Mouse (Mus musculus) lung, embryonic 15.5 days (tissue): ENCODE measurements around the gene Teddm2. TPM values are rescaled to one million over a fixed set of nuclear protein-coding genes. Genes with fewer than 3 reads are reported as not detected.
A peak's percentile ranks its signal among the peaks of the same experiment; 100 is the strongest.

Experiments used
- ATAC-seq: fragments of 200-750 bp; cut with Nextera tagmentation; 2 replicates; pipeline ENCODE4 v1.8.0; 2017; ENCODE audit warnings: moderate number of reproducible peaks, borderline replicate concordance; ENCODE audit not compliant: low FRiP score, low TSS enrichment; ENCODE audit errors: extremely low read depth
- H3K27ac ChIP-seq: fragments of 300-500 bp; sonication (generic); 2 replicates; pipeline ENCODE4 v1.5.1; 2015; ENCODE audit warnings: moderate library complexity, mild to moderate bottlenecking, inconsistent platforms
- H3K27me3 ChIP-seq: fragments of 300-500 bp; sonication (generic); 2 replicates; pipeline ENCODE4 v1.6.1; 2015; ENCODE audit warnings: inconsistent platforms
- H3K36me3 ChIP-seq: fragments of 300-500 bp; sonication (generic); 2 replicates; pipeline ENCODE4 v1.6.1; 2015; ENCODE audit warnings: inconsistent platforms
- H3K4me1 ChIP-seq: fragments of 300-500 bp; sonication (generic); 2 replicates; pipeline ENCODE4 v1.6.1; 2015; ENCODE audit warnings: inconsistent platforms
- H3K4me2 ChIP-seq: fragments of 300-500 bp; sonication (generic); 2 replicates; pipeline ENCODE4 v1.6.1; 2015; ENCODE audit warnings: inconsistent platforms, mild to moderate bottlenecking, moderate library complexity
- H3K4me3 ChIP-seq: fragments of 300-500 bp; sonication (generic); 2 replicates; pipeline ENCODE4 v1.5.1; 2015; ENCODE audit warnings: mild to moderate bottlenecking, inconsistent platforms
- H3K9ac ChIP-seq: fragments of 300-500 bp; sonication (generic); 2 replicates; pipeline ENCODE4 v1.6.1; 2015; ENCODE audit warnings: inconsistent platforms
- H3K9me3 ChIP-seq: fragments of 300-500 bp; sonication (generic); 2 replicates; pipeline ENCODE4 v1.6.1; 2016; ENCODE audit warnings: inconsistent platforms
- WGBS: fragments of 180-500 bp; shearing (Covaris S2); methylation state at CpG from one replicate; pipeline ENCODE4 v1.1.7; 2015; 5-methylcytosine and 5-hydroxymethylcytosine counted together
- polyA plus RNA-seq: library from polyadenylated mRNA; unstranded; fragments of >200 nt; fragmentation: Nextera tagmentation; extraction: Ambion mirVana; gene quantifications from 2 replicates; pipeline ENCODE4 v1.2.1, GENCODE M21; 2015

Gene Teddm2
- polyA plus RNA-seq, 1 experiment from 2014 or later = 0.41 TPM

GRCm38 (mm10) chr1:153921642-153922041, 21.6 kb upstream of the Teddm2 start:
- Histone ChIP-seq H3K36me3 (no peaks in the 10 kb centered on the region), H3K9me3 (no peaks in the 10 kb centered on the region), H3K9ac (no peak overlapping the region), H3K27me3 (no peaks in the 10 kb centered on the region), H3K4me2 (no peak overlapping the region), H3K4me1 (no peaks in the 10 kb centered on the region), H3K4me3 (no peak overlapping the region), H3K27ac (no peak overlapping the region)
- ATAC-seq = no peak
- WGBS = 84% methylated on average over 3 of the region's 3 CpGs

DNA sequence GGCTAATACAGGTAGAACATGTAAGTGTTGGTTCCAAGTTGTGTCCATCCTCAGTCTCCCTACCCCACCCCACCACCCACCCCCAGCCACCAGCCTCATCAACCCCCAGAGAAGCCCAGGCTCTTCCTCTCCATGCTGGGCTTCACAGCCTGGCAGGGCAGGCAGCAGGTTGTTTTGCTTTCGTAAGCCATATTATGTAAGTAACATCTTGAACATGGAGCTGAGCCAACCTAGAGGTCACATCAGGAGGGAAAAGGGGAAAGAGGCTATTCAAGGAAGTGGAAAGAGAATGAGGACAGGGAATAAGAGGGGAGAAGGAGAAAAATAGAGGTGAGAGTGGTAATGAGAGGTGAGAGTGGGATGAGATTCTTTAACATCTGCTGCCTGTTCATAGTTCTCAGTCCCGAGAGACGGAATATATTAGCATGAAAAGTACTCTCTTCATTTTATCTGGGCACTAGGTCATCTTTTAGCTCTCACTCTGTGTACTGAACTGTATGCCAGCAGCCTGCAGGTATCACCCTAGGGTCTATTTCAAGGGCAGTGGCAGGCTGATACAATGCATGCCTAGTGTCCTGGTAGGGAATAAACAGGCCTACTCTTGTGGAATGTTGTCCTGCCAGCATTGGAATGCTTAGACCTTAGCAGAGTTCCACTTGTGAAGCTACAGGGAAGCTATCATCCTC, 18.6 kb upstream of the Teddm2 start:
- WGBS = 68% methylated on average over 3 of the region's 3 CpGs
- H3K4me3 ChIP-seq = no peak overlapping the region
- no peak overlapping the region for H3K4me2 ChIP-seq
- H3K27me3 ChIP-seq = no peaks in the 10 kb centered on the region
- H3K9me3 ChIP-seq = no peaks in the 10 kb centered on the region
- H3K36me3 ChIP-seq = no peaks in the 10 kb centered on the region
- no peak overlapping the region for H3K27ac ChIP-seq
- ATAC-seq = no peak
- no peak overlapping the region for H3K9ac ChIP-seq
- H3K4me1 ChIP-seq = no peaks in the 10 kb centered on the region

DNA sequence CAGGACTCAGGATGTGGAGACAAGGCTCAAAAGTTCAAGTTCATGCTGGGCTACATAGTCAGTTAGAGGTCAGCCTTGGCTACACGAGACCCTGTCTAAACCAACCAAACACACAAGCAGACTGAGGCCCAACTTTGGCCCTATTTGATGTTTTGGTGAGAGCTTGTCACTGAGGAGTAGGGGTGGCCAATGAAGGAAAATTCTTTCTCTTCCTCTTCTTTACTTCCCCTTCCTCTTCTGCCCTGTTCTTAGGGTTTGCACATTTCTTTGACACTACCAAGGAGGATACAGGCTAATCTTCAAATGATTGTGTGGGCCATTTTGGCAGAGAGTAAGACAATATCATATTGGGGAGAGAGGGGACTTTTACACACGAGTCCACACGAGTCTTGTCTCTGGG, 13.8 kb upstream of the Teddm2 start:
- Histone ChIP-seq H3K9me3 (no peaks in the 10 kb centered on the region), H3K27ac (no peak overlapping the region), H3K9ac (no peak overlapping the region), H3K4me1 (peaks cover 14% of the 10 kb centered on the region), H3K4me3 (no peak overlapping the region), H3K27me3 (no peaks in the 10 kb centered on the region), H3K36me3 (0 out of 2 replicates have a peak, but pooled peaks cover 4% of the 10 kb centered on the region), H3K4me2 (no peak overlapping the region)
- WGBS = 71% methylated on average over 3 of the region's 3 CpGs
- ATAC-seq = no peak

DNA sequence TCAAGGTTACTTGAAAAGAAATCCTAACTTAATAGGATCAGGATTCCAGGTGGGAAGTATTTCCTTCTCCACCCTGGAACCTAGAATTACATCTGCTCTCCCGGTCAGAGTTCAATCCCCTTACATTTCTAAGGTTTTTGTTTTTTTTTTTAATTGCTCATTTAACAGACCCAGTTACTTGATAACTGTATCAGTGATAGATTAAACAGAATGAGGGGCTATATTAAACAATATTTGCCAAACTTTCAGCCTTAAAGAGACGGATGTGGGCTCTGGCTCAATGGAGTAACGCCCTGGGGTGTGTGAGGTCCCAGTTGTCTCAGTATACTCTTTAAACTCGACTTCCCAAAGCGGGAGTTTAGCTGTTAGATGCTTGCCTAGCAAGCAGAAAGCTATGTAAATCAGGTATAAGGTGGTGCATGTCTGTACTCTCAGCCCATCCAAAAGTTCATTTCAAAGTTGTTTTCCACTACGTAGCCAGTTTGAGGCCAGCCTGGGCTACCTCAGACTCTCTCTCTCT, 11.3 kb upstream of the Teddm2 start:
- Histone ChIP-seq H3K27ac (no peak overlapping the region), H3K4me2 (no peak overlapping the region), H3K9me3 (no peaks in the 10 kb centered on the region), H3K4me1 (peaks cover 14% of the 10 kb centered on the region), H3K36me3 (peaks cover 26% of the 10 kb centered on the region), H3K4me3 (no peak overlapping the region), H3K27me3 (no peaks in the 10 kb centered on the region), H3K9ac (no peak overlapping the region)
- ATAC-seq = no peak
- WGBS = 73% methylated on average over 6 of the region's 6 CpGs

DNA sequence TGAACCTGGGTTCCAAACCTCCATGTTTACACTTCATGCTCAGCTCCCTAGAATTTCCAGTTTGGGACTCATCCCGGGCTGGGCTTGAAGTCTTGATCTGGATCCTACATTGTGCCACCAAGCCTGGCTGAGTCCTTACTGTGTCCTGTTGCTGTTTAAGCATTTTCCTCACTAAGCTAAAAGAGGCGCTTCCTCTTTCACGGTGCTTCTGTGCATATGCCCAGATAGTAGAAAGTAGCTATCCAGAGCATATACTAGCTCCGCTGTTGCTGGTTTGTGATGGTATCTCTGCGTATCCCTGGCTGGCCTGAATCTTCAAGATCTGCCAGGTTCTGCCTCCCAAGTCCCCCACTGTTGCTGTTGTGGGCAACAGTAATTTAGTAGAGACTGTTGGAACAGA, 10.4 kb upstream of the Teddm2 start:
- H3K36me3 ChIP-seq = peaks cover 33% of the 10 kb centered on the region
- 77% methylated on average over 5 of the region's 5 CpGs for WGBS
- no peak overlapping the region for H3K4me2 ChIP-seq
- H3K27me3 ChIP-seq = no peaks in the 10 kb centered on the region
- H3K4me3 ChIP-seq = no peak overlapping the region
- H3K9ac ChIP-seq = no peak overlapping the region
- H3K27ac ChIP-seq = no peak overlapping the region
- peaks cover 14% of the 10 kb centered on the region for H3K4me1 ChIP-seq
- H3K9me3 ChIP-seq = no peaks in the 10 kb centered on the region
- no peak for ATAC-seq

- Histone ChIP-seq H3K27me3 (no peaks in the 10 kb centered on the region), H3K4me3 (no peak overlapping the region), H3K9me3 (no peaks in the 10 kb centered on the region), H3K36me3 (peaks cover 38% of the 10 kb centered on the region), H3K4me2 (no peak overlapping the region), H3K4me1 (peaks cover 14% of the 10 kb centered on the region), H3K27ac (peak overlapping the region; percentile 50), H3K9ac (no peak overlapping the region)
- no peak for ATAC-seq
- 63% methylated on average over 9 of the region's 9 CpGs for WGBS
Observed at GRCm38 (mm10) chr1:153909963-153910291, 9.9 kb upstream of the Teddm2 start.

DNA sequence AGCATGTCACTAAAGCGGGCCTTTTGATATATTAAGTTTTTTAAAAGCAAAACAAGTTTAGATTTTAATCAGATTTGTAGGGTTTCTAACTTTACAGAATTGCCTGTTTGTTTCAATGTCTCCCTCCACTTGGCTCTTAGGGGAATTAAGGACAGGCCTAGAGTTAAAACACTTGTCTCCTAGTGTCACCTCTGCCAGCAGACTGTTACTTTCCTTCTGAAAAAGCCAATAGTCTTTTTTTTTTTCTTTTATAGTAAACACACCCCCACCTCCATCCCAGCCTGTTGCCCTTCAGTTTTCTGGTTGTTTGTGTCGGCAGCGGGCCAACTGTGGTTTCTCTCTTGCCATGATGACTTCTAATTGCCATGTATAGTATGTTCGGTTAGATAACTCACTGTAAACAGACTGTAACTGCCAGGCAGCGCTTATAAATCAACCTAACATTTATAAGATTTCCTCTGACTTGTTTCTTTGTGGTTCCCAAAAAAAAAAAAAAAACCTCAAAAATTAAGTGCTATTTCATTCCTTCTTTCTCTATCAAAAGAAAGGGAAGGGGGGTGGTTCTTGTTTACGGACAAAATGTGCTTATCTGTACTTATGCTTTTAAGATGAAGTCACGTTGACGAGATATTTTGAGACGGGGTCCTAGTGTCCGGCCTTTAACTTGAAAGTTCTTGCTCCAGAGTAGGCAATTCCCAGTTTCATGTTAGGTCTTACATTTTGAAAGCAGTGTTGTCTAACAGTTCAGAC, 9.4 kb upstream of the Teddm2 start:
- WGBS = 47% methylated on average over 10 of the region's 10 CpGs
- Histone ChIP-seq H3K27ac (peak overlapping the region; percentile 50), H3K36me3 (peaks cover 44% of the 10 kb centered on the region), H3K4me3 (no peak overlapping the region), H3K9me3 (no peaks in the 10 kb centered on the region), H3K27me3 (no peaks in the 10 kb centered on the region), H3K4me2 (no peak overlapping the region), H3K4me1 (peaks cover 14% of the 10 kb centered on the region), H3K9ac (no peak overlapping the region)
- ATAC-seq = peak; percentile 68; the same call in 1 of the 2 replicates

GRCm38 (mm10) chr1:153908741-153909140, 8.7 kb upstream of the Teddm2 start:
- peaks cover 14% of the 10 kb centered on the region for H3K4me1 ChIP-seq
- H3K4me3 ChIP-seq = no peak overlapping the region
- 76% methylated on average over 4 of the region's 4 CpGs for WGBS
- H3K9me3 ChIP-seq = no peaks in the 10 kb centered on the region
- H3K27me3 ChIP-seq = no peaks in the 10 kb centered on the region
- no peak overlapping the region for H3K9ac ChIP-seq
- H3K27ac ChIP-seq = no peak overlapping the region
- H3K4me2 ChIP-seq = no peak overlapping the region
- no peak for ATAC-seq
- H3K36me3 ChIP-seq = peaks cover 50% of the 10 kb centered on the region

DNA sequence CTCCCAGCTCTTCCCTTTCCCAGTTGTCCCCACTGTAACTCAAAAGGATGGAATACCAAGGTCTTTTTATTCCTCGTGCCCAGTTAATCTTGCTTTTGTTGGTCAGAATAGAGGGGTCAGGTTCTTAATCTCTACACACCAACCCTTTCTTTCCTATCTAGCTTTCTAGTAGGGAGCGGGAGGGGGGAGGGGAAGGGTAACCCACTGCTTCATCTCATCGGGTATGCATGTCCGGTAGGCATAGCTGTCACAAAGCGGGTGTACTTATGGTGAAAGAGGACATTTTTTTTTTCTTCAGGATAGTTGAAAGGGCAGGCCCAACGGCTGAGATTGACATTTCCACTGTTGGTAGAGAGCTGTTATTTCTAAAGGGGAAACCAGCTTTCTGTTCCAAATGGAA, 8.2 kb upstream of the Teddm2 start:
- Histone ChIP-seq H3K27me3 (no peaks in the 10 kb centered on the region), H3K4me2 (no peak overlapping the region), H3K4me3 (no peak overlapping the region), H3K4me1 (peaks cover 14% of the 10 kb centered on the region), H3K27ac (no peak overlapping the region), H3K36me3 (peaks cover 55% of the 10 kb centered on the region), H3K9ac (no peak overlapping the region), H3K9me3 (no peaks in the 10 kb centered on the region)
- WGBS = 85% methylated on average over 6 of the region's 6 CpGs
- no peak for ATAC-seq

DNA sequence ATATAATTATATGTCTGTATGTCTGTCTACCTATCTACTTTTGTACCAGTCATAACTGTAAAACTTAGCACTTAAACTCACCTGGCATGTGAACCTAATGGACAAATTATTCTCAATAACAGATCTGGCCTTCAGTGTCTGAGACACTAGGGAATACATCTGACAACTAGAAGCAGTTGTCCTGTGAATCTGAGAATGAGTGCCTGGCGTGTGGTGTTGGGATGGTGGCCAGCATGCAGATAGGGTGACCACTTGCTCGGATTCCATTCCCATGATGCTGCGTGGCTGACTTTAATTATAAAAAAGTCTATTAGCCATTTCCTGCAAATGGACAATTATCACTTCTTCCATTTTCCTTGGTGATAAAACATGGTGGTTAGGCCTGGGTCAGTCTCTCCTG, 5.9 kb upstream of the Teddm2 start:
- no peak overlapping the region for H3K4me3 ChIP-seq
- no peaks in the 10 kb centered on the region for H3K27me3 ChIP-seq
- no peak overlapping the region for H3K9ac ChIP-seq
- no peak for ATAC-seq
- H3K27ac ChIP-seq = no peak overlapping the region
- no peaks in the 10 kb centered on the region for H3K9me3 ChIP-seq
- H3K36me3 ChIP-seq = peaks cover 62% of the 10 kb centered on the region
- 93% methylated on average over 3 of the region's 3 CpGs for WGBS
- peaks cover 23% of the 10 kb centered on the region for H3K4me1 ChIP-seq
- H3K4me2 ChIP-seq = no peak overlapping the region

DNA sequence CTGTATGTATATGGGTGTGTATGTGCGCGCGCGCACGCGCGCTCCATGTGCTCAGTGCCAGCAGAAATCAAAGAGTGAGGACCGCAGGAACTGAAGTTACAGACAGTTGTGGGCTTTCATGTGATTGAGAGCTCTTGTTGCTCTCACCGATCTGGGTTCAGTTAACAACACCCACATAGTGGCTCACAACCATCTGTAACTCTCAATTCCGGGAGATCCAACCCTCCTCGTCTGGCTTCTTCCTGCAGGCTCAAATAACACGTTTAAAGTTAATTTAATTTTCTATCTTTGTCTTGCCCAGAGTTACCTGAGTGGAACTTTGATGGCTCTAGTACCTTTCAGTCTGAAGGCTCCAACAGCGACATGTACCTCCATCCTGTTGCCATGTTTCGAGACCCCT, 4.2 kb upstream of the Teddm2 start:
- no peak overlapping the region for H3K4me2 ChIP-seq
- ATAC-seq = no peak
- H3K36me3 ChIP-seq = peaks cover 59% of the 10 kb centered on the region
- H3K27ac ChIP-seq = no peak overlapping the region
- H3K4me3 ChIP-seq = no peak overlapping the region
- WGBS = 91% methylated on average over 14 of the region's 14 CpGs
- no peaks in the 10 kb centered on the region for H3K9me3 ChIP-seq
- H3K27me3 ChIP-seq = no peaks in the 10 kb centered on the region
- H3K4me1 ChIP-seq = peaks cover 11% of the 10 kb centered on the region
- H3K9ac ChIP-seq = no peak overlapping the region

DNA sequence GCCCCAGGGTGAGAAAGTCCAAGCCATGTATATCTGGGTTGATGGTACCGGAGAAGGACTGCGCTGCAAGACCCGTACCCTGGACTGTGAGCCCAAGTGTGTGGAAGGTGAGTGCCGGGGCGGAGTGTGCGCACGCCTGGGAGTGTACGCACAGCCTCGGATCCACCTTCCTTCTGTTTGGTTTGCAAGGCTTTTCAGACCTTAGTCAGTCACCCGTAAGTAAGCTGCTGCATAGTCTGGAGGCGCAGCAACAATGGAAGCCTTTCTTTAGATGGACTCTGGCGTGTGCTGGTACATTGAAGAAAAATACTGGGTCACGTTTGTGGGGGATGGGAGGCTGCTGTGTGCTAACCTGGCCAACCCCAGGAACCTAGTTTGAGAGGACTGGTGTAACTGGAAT, 3.0 kb upstream of the Teddm2 start:
- Histone ChIP-seq H3K27me3 (no peaks in the 10 kb centered on the region), H3K27ac (no peak overlapping the region), H3K4me2 (no peak overlapping the region), H3K4me1 (peaks cover 11% of the 10 kb centered on the region), H3K9me3 (no peaks in the 10 kb centered on the region), H3K9ac (no peak overlapping the region), H3K36me3 (peaks cover 53% of the 10 kb centered on the region), H3K4me3 (no peak overlapping the region)
- WGBS = 84% methylated on average over 13 of the region's 13 CpGs
- no peak for ATAC-seq
